Mouse (Mus musculus) forebrain, embryonic 16.5 days (tissue): ENCODE data around the gene Scp2. TPM values are rescaled to one million over a fixed set of nuclear protein-coding genes. Genes with fewer than 3 reads are reported as not detected.

ENCODE experiments used
- ATAC-seq: fragments of 200-750 bp; cut with Nextera tagmentation; 2 replicates; pipeline ENCODE4 v1.8.0; 2017; ENCODE audit warnings: mild to moderate bottlenecking, moderate library complexity
- H3K27ac ChIP-seq: fragments of 300-500 bp; sonication (generic); 2 replicates; pipeline ENCODE4 v1.5.1; 2014; ENCODE audit warnings: low read length, control low read depth
- H3K27me3 ChIP-seq: fragments of 300-500 bp; sonication (generic); replicated peaks from 2 replicates; pipeline ENCODE4 v1.6.1; 2014; ENCODE audit warnings: low read length; ENCODE audit not compliant: control insufficient read depth, insufficient read depth
- H3K36me3 ChIP-seq: fragments of 300-500 bp; sonication (generic); 2 replicates; pipeline ENCODE4 v1.6.1; 2014; ENCODE audit not compliant: control insufficient read depth, insufficient read depth
- H3K4me1 ChIP-seq: fragments of 300-500 bp; sonication (generic); replicated peaks from 2 replicates; pipeline ENCODE4 v1.6.1; 2014; ENCODE audit warnings: low read length; ENCODE audit not compliant: control insufficient read depth, insufficient read depth
- H3K4me2 ChIP-seq: fragments of 300-500 bp; sonication (generic); 2 replicates; pipeline ENCODE4 v1.6.1; 2014; ENCODE audit warnings: mild to moderate bottlenecking, low read length, control low read depth
- H3K4me3 ChIP-seq: fragments of 300-500 bp; sonication (generic); replicated peaks from 2 replicates; pipeline ENCODE4 v1.5.1; 2014; ENCODE audit warnings: mild to moderate bottlenecking, low read length, control low read depth
- H3K9ac ChIP-seq: fragments of 300-500 bp; sonication (generic); replicated peaks from 2 replicates; pipeline ENCODE4 v1.6.1; 2014; ENCODE audit warnings: low read depth, low read length, control low read depth
- H3K9me3 ChIP-seq: fragments of 300-500 bp; sonication (generic); 2 replicates; pipeline ENCODE4 v1.6.1; 2016; ENCODE audit warnings: low read length; ENCODE audit not compliant: control insufficient read depth
- WGBS: fragments of 180-500 bp; shearing (Covaris S2); extraction: QIAGEN DNeasy Blood & Tissue Kit; methylation state at CpG from one replicate; pipeline ENCODE4 v1.1.7; 2014; 5-methylcytosine and 5-hydroxymethylcytosine counted together
- polyA plus RNA-seq: library from polyadenylated mRNA; unstranded; fragments of >200 nt; fragmentation: Nextera tagmentation; extraction: Ambion mirVana; gene quantifications from 2 replicates; pipeline ENCODE4 v1.2.1, GENCODE M21; 2015

Gene Scp2
- polyA plus RNA-seq, 1 experiment from 2014 or later: 195 TPM

GRCm38 (mm10) chr4:108018961-108019921 lies 125.6 kb downstream of the Scp2 start:
- H3K27ac ChIP-seq: no peak overlapping the region
- H3K36me3 ChIP-seq: no peaks in the 10 kb centered on the region
- 41% methylated on average over 13 of the region's 14 CpGs for WGBS
- H3K9me3 ChIP-seq: no peaks in the 10 kb centered on the region
- H3K27me3 ChIP-seq: no peaks in the 10 kb centered on the region
- H3K4me1 ChIP-seq: no peaks in the 10 kb centered on the region; the same call in 1 of the 2 replicates
- no peak overlapping the region for H3K4me2 ChIP-seq
- no peak overlapping the region for H3K9ac ChIP-seq
- H3K4me3 ChIP-seq: no peak overlapping the region
- peak; percentile 58; the same call in 1 of the 2 replicates for ATAC-seq

- H3K9me3 ChIP-seq: no peaks in the 10 kb centered on the region
- H3K4me1 ChIP-seq: no peaks in the 10 kb centered on the region; the same call in 1 of the 2 replicates
- no peak overlapping the region for H3K9ac ChIP-seq
- no peaks in the 10 kb centered on the region for H3K36me3 ChIP-seq
- no peaks in the 10 kb centered on the region for H3K27me3 ChIP-seq
- no peak overlapping the region for H3K4me2 ChIP-seq
- H3K4me3 ChIP-seq: no peak overlapping the region
- 54% methylated on average over 10 of the region's 10 CpGs for WGBS
- no peak for ATAC-seq
- no peak overlapping the region for H3K27ac ChIP-seq
Measured at GRCm38 (mm10) chr4:108018241-108018923, 126.4 kb downstream of the Scp2 start.

GRCm38 (mm10) chr4:108017839-108018238 lies 127.0 kb downstream of the Scp2 start:
- H3K4me3 ChIP-seq: no peak overlapping the region
- no peak overlapping the region for H3K9ac ChIP-seq
- no peaks in the 10 kb centered on the region for H3K9me3 ChIP-seq
- H3K4me1 ChIP-seq: no peaks in the 10 kb centered on the region; the same call in 1 of the 2 replicates
- WGBS: 83% methylated on average over 7 of the region's 7 CpGs
- ATAC-seq: no peak
- no peaks in the 10 kb centered on the region for H3K36me3 ChIP-seq
- no peak overlapping the region for H3K27ac ChIP-seq
- no peak overlapping the region for H3K4me2 ChIP-seq
- H3K27me3 ChIP-seq: no peaks in the 10 kb centered on the region

- 71% methylated on average over 3 of the region's 3 CpGs for WGBS
- no peak overlapping the region for H3K4me3 ChIP-seq
- no peak for ATAC-seq
- no peak overlapping the region for H3K4me2 ChIP-seq
- no peaks in the 10 kb centered on the region; the same call in 1 of the 2 replicates for H3K4me1 ChIP-seq
- no peak overlapping the region for H3K27ac ChIP-seq
- H3K9me3 ChIP-seq: no peaks in the 10 kb centered on the region
- H3K9ac ChIP-seq: no peak overlapping the region
- no peaks in the 10 kb centered on the region for H3K27me3 ChIP-seq
- no peaks in the 10 kb centered on the region for H3K36me3 ChIP-seq
Measured at GRCm38 (mm10) chr4:108016321-108016720, 128.5 kb downstream of the Scp2 start.

GRCm38 (mm10) chr4:108015067-108015765 lies 129.6 kb downstream of the Scp2 start:
- Histone ChIP-seq H3K4me3 (no peak overlapping the region), H3K4me1 (no peaks in the 10 kb centered on the region; the same call in 1 of the 2 replicates), H3K9me3 (no peaks in the 10 kb centered on the region), H3K27me3 (no peaks in the 10 kb centered on the region), H3K27ac (no peak overlapping the region), H3K36me3 (no peaks in the 10 kb centered on the region), H3K4me2 (no peak overlapping the region), H3K9ac (no peak overlapping the region)
- WGBS: 61% methylated on average over 14 of the region's 14 CpGs
- ATAC-seq: no peak

- Histone ChIP-seq H3K27me3 (no peaks in the 10 kb centered on the region), H3K4me3 (no peak overlapping the region), H3K4me2 (no peak overlapping the region), H3K36me3 (no peaks in the 10 kb centered on the region), H3K9me3 (no peaks in the 10 kb centered on the region), H3K27ac (no peak overlapping the region), H3K4me1 (no peaks in the 10 kb centered on the region; the same call in 1 of the 2 replicates), H3K9ac (no peak overlapping the region)
- no peak for ATAC-seq
- 60% methylated on average over 2 of the region's 2 CpGs for WGBS
Measured at GRCm38 (mm10) chr4:108014466-108014865, 130.3 kb downstream of the Scp2 start.

GRCm38 (mm10) chr4:108008541-108008940 lies 136.3 kb downstream of the Scp2 start:
- ATAC-seq: no peak
- Histone ChIP-seq H3K27ac (no peak overlapping the region), H3K36me3 (no peaks in the 10 kb centered on the region), H3K9ac (no peak overlapping the region), H3K9me3 (no peaks in the 10 kb centered on the region), H3K27me3 (no peaks in the 10 kb centered on the region), H3K4me2 (no peak overlapping the region), H3K4me3 (no peak overlapping the region), H3K4me1 (peaks cover 4% of the 10 kb centered on the region; the same call in 1 of the 2 replicates)
- 78% methylated on average over 8 of the region's 8 CpGs for WGBS

- Histone ChIP-seq H3K36me3 (no peaks in the 10 kb centered on the region), H3K4me3 (no peak overlapping the region), H3K9ac (no peak overlapping the region), H3K27me3 (no peaks in the 10 kb centered on the region), H3K27ac (no peak overlapping the region), H3K9me3 (no peaks in the 10 kb centered on the region), H3K4me1 (peaks cover 8% of the 10 kb centered on the region; the same call in 1 of the 2 replicates), H3K4me2 (no peak overlapping the region)
- 83% methylated on average over 7 of the region's 7 CpGs for WGBS
- ATAC-seq: no peak
Measured at GRCm38 (mm10) chr4:108007532-108008103, 137.2 kb downstream of the Scp2 start.
